Mouse (Mus musculus): ENCODE results near the gene Glt8d2. TPM values are rescaled to one million over a fixed set of nuclear protein-coding genes. Genes with fewer than 3 reads are reported as not detected.
A peak's percentile ranks its signal among the peaks of the same experiment; 100 is the strongest.

The Glt8d2 gene
- polyA plus RNA-seq, 1 experiment from 2014 or later = 6.5 TPM

- Histone ChIP-seq H3K9me3 (replicated peaks; ENCODE audit: control insufficient read depth, low read length) (no peaks in the 10 kb centered on the region), H3K36me3 (replicated peaks; ENCODE audit: control insufficient read depth, insufficient read depth, low read depth, low read length) (no peaks in the 10 kb centered on the region), H3K9ac (replicated peaks; ENCODE audit: low read length) (no peak overlapping the region), H3K27me3 (ENCODE audit: control insufficient read depth, insufficient read depth, low read length) (no peaks in the 10 kb centered on the region), H3K4me3 (ENCODE audit: low read depth, low read length) (no peak overlapping the region), H3K4me2 (ENCODE audit: low read depth, low read length) (no peak overlapping the region), H3K4me1 (ENCODE audit: control insufficient read depth, insufficient read depth, low read length) (no peaks in the 10 kb centered on the region), H3K27ac (replicated peaks; ENCODE audit: low read depth, low read length) (no peak overlapping the region)
- ATAC-seq (replicated peaks; ENCODE audit: insufficient number of reproducible peaks, low FRiP score, low TSS enrichment, low read depth) (no peak), DNase-seq (ENCODE audit: low spot score) (no peak)
- 75% methylated on average over 2 of the region's 2 CpGs for WGBS
These were observed 5.0 kb downstream of the Glt8d2 start for GRCm38 (mm10) chr10:82685440-82685839.

GRCm38 (mm10) chr10:82681639-82682038 lies 8.8 kb downstream of the Glt8d2 start:
- DNase-seq (ENCODE audit: low spot score) (no peak), ATAC-seq (replicated peaks; ENCODE audit: insufficient number of reproducible peaks, low FRiP score, low TSS enrichment, low read depth) (no peak)
- 85% methylated on average over 7 of the region's 7 CpGs for WGBS
- H3K4me1 ChIP-seq (ENCODE audit: control insufficient read depth, insufficient read depth, low read length) = no peaks in the 10 kb centered on the region
- H3K9ac ChIP-seq (replicated peaks; ENCODE audit: low read length) = no peak overlapping the region
- no peak overlapping the region for H3K4me2 ChIP-seq (ENCODE audit: low read depth, low read length)
- H3K27me3 ChIP-seq (ENCODE audit: control insufficient read depth, insufficient read depth, low read length) = no peaks in the 10 kb centered on the region
- no peaks in the 10 kb centered on the region for H3K36me3 ChIP-seq (replicated peaks; ENCODE audit: control insufficient read depth, insufficient read depth, low read depth, low read length)
- no peak overlapping the region for H3K4me3 ChIP-seq (ENCODE audit: low read depth, low read length)
- H3K9me3 ChIP-seq (replicated peaks; ENCODE audit: control insufficient read depth, low read length) = no peaks in the 10 kb centered on the region
- no peak overlapping the region for H3K27ac ChIP-seq (replicated peaks; ENCODE audit: low read depth, low read length)

GRCm38 (mm10) chr10:82680769-82681168 lies 9.7 kb downstream of the Glt8d2 start:
- DNase-seq (ENCODE audit: low spot score) (no peak), ATAC-seq (replicated peaks; ENCODE audit: insufficient number of reproducible peaks, low FRiP score, low TSS enrichment, low read depth) (no peak)
- no peaks in the 10 kb centered on the region for H3K9me3 ChIP-seq (replicated peaks; ENCODE audit: control insufficient read depth, low read length)
- WGBS = 88% methylated on average over 5 of the region's 5 CpGs
- H3K4me3 ChIP-seq (ENCODE audit: low read depth, low read length) = no peak overlapping the region
- H3K27ac ChIP-seq (replicated peaks; ENCODE audit: low read depth, low read length) = no peak overlapping the region
- H3K4me2 ChIP-seq (ENCODE audit: low read depth, low read length) = no peak overlapping the region
- H3K36me3 ChIP-seq (replicated peaks; ENCODE audit: control insufficient read depth, insufficient read depth, low read depth, low read length) = no peaks in the 10 kb centered on the region
- no peak overlapping the region for H3K9ac ChIP-seq (replicated peaks; ENCODE audit: low read length)
- H3K4me1 ChIP-seq (ENCODE audit: control insufficient read depth, insufficient read depth, low read length) = no peaks in the 10 kb centered on the region
- no peaks in the 10 kb centered on the region for H3K27me3 ChIP-seq (ENCODE audit: control insufficient read depth, insufficient read depth, low read length)

GRCm38 (mm10) chr10:82676949-82677348 lies 13.5 kb downstream of the Glt8d2 start:
- DNase-seq (ENCODE audit: low spot score) (no peak), ATAC-seq (replicated peaks; ENCODE audit: insufficient number of reproducible peaks, low FRiP score, low TSS enrichment, low read depth) (no peak)
- no peaks in the 10 kb centered on the region for H3K9me3 ChIP-seq (replicated peaks; ENCODE audit: control insufficient read depth, low read length)
- H3K4me2 ChIP-seq (ENCODE audit: low read depth, low read length) = no peak overlapping the region
- 83% methylated on average over 6 of the region's 6 CpGs for WGBS
- H3K27me3 ChIP-seq (ENCODE audit: control insufficient read depth, insufficient read depth, low read length) = no peaks in the 10 kb centered on the region
- H3K4me1 ChIP-seq (ENCODE audit: control insufficient read depth, insufficient read depth, low read length) = no peaks in the 10 kb centered on the region
- no peak overlapping the region for H3K27ac ChIP-seq (replicated peaks; ENCODE audit: low read depth, low read length)
- H3K36me3 ChIP-seq (replicated peaks; ENCODE audit: control insufficient read depth, insufficient read depth, low read depth, low read length) = no peaks in the 10 kb centered on the region
- no peak overlapping the region for H3K4me3 ChIP-seq (ENCODE audit: low read depth, low read length)
- no peak overlapping the region for H3K9ac ChIP-seq (replicated peaks; ENCODE audit: low read length)

GRCm38 (mm10) chr10:82670205-82670604 lies 20.2 kb downstream of the Glt8d2 start:
- DNase-seq (ENCODE audit: low spot score) = no peak
- Histone ChIP-seq H3K4me2 (ENCODE audit: low read depth, low read length) (no peak overlapping the region), H3K27ac (replicated peaks; ENCODE audit: low read depth, low read length) (no peak overlapping the region), H3K4me1 (ENCODE audit: control insufficient read depth, insufficient read depth, low read length) (no peaks in the 10 kb centered on the region), H3K9me3 (replicated peaks; ENCODE audit: control insufficient read depth, low read length) (no peaks in the 10 kb centered on the region), H3K9ac (replicated peaks; ENCODE audit: low read length) (no peak overlapping the region), H3K4me3 (ENCODE audit: low read depth, low read length) (no peak overlapping the region), H3K36me3 (replicated peaks; ENCODE audit: control insufficient read depth, insufficient read depth, low read depth, low read length) (no peaks in the 10 kb centered on the region), H3K27me3 (ENCODE audit: control insufficient read depth, insufficient read depth, low read length) (no peaks in the 10 kb centered on the region)
- 74% methylated on average over 6 of the region's 6 CpGs for WGBS
- no peak for ATAC-seq (replicated peaks; ENCODE audit: insufficient number of reproducible peaks, low FRiP score, low TSS enrichment, low read depth)

- Histone ChIP-seq H3K4me2 (ENCODE audit: low read depth, low read length) (peak overlapping the region; percentile 25; the same call in 1 of the 2 replicates), H3K4me3 (ENCODE audit: low read depth, low read length) (no peak overlapping the region)
These were observed 23.8 kb downstream of the Glt8d2 start for GRCm38 (mm10) chr10:82666436-82667234.

GRCm38 (mm10) chr10:82665951-82666350 lies 24.5 kb downstream of the Glt8d2 start:
- H3K4me3 ChIP-seq (ENCODE audit: low read depth, low read length) = no peak overlapping the region
- H3K27me3 ChIP-seq (ENCODE audit: control insufficient read depth, insufficient read depth, low read length) = no peaks in the 10 kb centered on the region
- no peaks in the 10 kb centered on the region for H3K9me3 ChIP-seq (replicated peaks; ENCODE audit: control insufficient read depth, low read length)
- H3K27ac ChIP-seq (replicated peaks; ENCODE audit: low read depth, low read length) = no peak overlapping the region
- H3K4me2 ChIP-seq (ENCODE audit: low read depth, low read length) = no peak overlapping the region
- H3K36me3 ChIP-seq (replicated peaks; ENCODE audit: control insufficient read depth, insufficient read depth, low read depth, low read length) = no peaks in the 10 kb centered on the region
- WGBS = 60% methylated on average over 3 of the region's 3 CpGs
- H3K9ac ChIP-seq (replicated peaks; ENCODE audit: low read length) = no peak overlapping the region
- H3K4me1 ChIP-seq (ENCODE audit: control insufficient read depth, insufficient read depth, low read length) = no peaks in the 10 kb centered on the region
- ATAC-seq (replicated peaks; ENCODE audit: insufficient number of reproducible peaks, low FRiP score, low TSS enrichment, low read depth) = no peak
- DNase-seq (ENCODE audit: low spot score) = no peak

More at GRCm38 (mm10) chr10:82666436-82667234, 23.8 kb downstream of the Glt8d2 start:
- peak; percentile 92 for DNase-seq (ENCODE audit: low spot score)
- Histone ChIP-seq H3K9me3 (replicated peaks; ENCODE audit: control insufficient read depth, low read length) (no peaks in the 10 kb centered on the region), H3K9ac (replicated peaks; ENCODE audit: low read length) (no peak overlapping the region), H3K27me3 (ENCODE audit: control insufficient read depth, insufficient read depth, low read length) (no peaks in the 10 kb centered on the region), H3K4me1 (ENCODE audit: control insufficient read depth, insufficient read depth, low read length) (no peaks in the 10 kb centered on the region), H3K36me3 (replicated peaks; ENCODE audit: control insufficient read depth, insufficient read depth, low read depth, low read length) (no peaks in the 10 kb centered on the region), H3K27ac (replicated peaks; ENCODE audit: low read depth, low read length) (no peak overlapping the region)
- peak; percentile 89 for ATAC-seq (replicated peaks; ENCODE audit: insufficient number of reproducible peaks, low FRiP score, low TSS enrichment, low read depth)
- WGBS = 27% methylated on average over 22 of the region's 22 CpGs

GRCm38 (mm10) chr10:82663289-82663688 lies 27.2 kb downstream of the Glt8d2 start:
- no peak for ATAC-seq (replicated peaks; ENCODE audit: insufficient number of reproducible peaks, low FRiP score, low TSS enrichment, low read depth)
- 84% methylated on average over 2 of the region's 2 CpGs for WGBS
- Histone ChIP-seq H3K27me3 (ENCODE audit: control insufficient read depth, insufficient read depth, low read length) (no peaks in the 10 kb centered on the region), H3K27ac (replicated peaks; ENCODE audit: low read depth, low read length) (no peak overlapping the region), H3K9ac (replicated peaks; ENCODE audit: low read length) (no peak overlapping the region), H3K36me3 (replicated peaks; ENCODE audit: control insufficient read depth, insufficient read depth, low read depth, low read length) (no peaks in the 10 kb centered on the region), H3K4me3 (ENCODE audit: low read depth, low read length) (no peak overlapping the region), H3K4me2 (ENCODE audit: low read depth, low read length) (no peak overlapping the region), H3K9me3 (replicated peaks; ENCODE audit: control insufficient read depth, low read length) (no peaks in the 10 kb centered on the region), H3K4me1 (ENCODE audit: control insufficient read depth, insufficient read depth, low read length) (no peaks in the 10 kb centered on the region)
- DNase-seq (ENCODE audit: low spot score) = no peak
